Mouse (Mus musculus) spleen, embryonic (tissue): ENCODE data around the gene Irs2.

Experiments
- CTCF ChIA-PET: fragments of 350-600 bp; sonication (Branson Sonifier 250); formaldehyde crosslinking; loops from one replicate; lab custom pipeline; 2022; lab: Charles Lee

The Irs2 gene

DNA sequence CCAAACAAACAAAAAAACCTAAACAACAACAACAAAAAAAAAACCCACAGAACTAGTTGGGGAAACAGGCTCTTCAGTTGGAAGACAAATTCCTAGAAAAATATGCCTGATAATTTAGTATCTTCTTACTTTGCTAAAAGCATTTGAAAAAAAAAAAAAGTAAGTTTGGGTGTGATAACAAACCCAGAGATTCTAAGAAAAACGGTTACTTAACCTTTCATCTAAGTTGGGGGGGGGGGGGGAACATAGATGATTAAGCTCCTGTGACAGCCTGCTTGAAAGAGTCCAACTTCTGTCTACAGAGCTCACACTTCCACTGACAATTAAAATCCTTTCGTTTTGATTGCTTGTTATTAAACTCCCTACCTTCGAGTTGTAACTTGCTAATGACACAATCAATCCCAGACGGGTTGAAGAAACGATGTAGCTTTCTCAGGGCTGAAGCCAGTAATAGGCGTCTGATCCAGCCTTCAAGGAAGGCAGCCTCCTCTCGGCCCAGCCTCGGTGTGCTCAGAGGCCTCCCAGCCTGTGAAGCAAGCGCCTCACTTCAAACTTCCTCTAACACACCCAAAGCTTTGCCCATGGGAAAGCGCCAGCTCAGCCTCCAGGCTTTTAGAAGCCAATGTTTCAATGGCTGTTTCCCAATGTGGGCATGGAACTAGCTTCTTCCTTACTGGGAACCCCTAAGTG, 17.7 kb downstream of the Irs2 start:
- CTCF ChIA-PET, result interaction anchor here (0.9 kb wide), 1 partner anchor 9 kb away, joined by 3 read pairs; no protein-coding TSS in a partner anchor

DNA sequence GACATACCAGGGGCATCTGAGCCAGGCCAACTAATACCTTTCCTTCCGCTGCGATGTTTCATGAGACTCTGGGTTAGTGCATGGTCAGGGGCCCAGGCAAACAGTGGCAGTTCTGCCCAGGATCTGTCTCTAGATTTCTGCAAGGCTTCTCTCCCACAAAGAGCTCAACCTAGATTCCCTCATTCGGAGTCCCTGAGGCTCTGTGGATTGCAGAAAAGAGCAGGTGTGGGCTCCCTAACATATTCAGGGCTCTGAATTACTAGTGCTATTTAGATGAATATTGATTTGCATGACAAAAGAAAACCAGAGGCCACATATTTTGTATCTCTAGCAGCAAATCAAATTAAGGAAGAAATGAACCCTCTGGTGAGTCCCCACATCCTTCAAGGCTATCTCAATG, 18.3 kb downstream of the Irs2 start:
- CTCF ChIA-PET, result no interaction called here

DNA sequence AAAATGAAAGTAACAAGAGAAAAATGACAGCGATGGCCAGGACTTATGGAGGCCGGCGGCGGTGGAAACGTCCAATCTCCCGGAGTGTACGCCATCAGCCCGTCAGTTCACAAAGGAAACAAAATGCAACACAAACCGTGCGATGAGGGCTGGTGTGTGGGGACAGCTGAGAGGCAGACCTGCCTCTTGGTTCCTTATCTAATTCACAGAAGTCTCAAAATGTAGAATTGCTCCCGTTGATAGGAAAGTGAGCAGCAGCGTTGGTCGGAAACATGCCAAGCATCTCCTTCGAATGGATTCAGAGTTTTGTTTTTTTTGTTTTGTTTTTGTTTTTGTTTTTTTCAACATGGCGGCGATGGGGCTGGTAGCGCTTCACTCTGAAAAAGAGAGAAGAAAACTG, 21.6 kb downstream of the Irs2 start:
- CTCF ChIA-PET, result no interaction called here

DNA sequence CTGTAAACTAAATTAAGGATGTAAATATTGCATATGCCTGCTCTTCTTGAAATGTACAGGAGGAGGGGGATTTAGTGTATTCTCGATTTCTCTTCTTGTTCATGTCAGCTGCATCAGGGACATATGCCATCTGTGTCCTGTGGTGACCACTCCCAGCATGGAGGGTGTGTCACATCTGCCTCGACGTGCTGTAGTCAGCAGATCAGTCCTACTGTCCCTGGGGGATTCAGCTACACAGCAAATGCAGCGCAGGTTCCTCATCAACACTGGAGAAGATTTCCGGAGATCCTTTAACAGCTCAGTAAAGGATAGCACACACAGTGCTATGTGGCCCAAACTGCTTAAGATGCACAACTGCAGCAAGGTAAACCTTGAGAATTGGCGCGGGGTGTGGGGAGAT, 23.2 kb downstream of the Irs2 start:
- CTCF ChIA-PET, result no interaction called here

DNA sequence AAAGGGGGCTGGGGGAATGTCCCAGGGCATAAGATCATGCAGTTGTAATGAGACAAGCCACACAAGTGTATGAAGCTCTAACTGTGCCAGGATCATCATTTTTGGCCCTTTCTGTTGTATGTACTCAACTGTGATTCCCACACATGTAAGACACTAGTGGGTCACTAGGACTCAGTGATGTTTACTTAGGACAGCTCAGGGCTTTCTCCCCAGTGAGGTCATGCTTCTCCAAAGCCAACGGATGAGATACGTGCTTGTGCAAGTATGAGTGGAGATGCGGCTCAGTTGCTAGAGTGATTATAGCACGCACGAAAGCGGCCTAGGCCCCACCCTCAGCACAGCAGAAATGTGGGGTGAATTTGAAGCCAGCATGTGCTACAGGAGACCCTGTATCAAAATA, 27.4 kb downstream of the Irs2 start:
- CTCF ChIA-PET, result interaction anchor here (0.5 kb wide), 1 partner anchor 20 kb away, joined by 3 read pairs; no protein-coding TSS in a partner anchor

DNA sequence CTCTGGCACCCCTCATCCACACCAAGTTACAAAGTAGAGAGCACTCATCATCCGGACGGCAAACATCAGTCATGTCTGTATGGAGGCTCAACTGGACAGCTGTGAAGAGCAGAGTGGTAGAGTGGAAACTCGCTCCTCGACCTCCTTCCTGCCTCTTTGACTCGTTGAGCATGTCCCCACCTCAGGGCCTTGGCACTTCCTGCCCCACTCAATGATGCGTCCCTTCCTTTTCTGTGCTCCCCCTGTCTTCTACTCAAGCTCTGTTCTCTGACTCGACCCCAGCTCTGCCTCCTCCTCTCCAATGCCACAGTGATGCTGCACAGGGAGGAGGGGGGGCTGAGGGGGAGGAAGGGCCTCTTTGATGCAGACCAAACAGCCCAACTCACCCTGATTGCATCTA, 28.3 kb downstream of the Irs2 start:
- CTCF ChIA-PET, result no interaction called here

DNA sequence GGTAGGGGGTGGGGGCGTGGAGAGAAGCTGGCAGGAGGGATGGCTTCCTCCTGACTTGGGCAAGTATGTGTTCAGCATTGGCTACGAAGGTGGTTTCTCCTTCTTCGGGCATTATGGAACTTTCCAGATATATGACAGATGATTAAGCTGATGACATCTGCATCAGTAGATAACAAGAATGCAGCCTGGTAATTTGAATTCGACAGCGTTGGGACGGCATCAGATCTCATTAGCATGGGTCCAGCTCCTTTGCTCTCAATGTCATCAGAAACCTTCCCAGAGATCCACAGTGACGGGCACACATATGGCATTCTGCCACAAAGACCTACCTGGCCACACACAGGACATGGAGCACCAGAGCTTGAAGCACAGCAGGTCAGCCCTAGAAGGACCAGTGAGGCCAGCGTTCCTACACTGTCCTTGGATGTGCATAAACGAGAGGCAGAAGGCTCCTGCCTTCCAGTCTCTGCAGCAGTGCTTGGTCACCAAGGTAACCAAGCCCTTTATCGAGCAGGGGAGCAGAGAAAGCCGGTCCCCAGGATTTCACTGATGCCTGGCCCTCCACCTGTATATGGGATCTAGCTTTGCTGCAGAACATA, 29.0 kb downstream of the Irs2 start:
- CTCF ChIA-PET, result no interaction called here

DNA sequence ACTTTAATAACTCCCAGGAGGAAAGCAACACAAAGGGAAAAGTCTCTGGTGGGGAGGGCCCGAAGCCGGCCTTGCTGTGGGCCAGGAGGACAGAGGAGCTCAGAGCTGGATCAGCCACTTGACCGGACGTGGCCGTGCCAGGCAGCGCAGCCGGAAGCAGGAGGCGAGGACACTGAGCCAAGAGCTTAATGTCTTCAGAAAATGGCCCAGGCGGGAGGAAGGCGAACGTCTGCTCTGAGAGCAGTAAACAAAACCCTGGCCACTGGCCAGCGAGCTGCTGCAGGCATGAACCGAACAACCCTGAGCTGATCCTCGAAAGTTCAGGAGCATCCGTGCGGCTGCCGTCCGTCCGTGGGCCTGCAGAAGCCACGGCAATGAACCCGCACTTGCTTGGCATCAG, 29.9 kb downstream of the Irs2 start:
- CTCF ChIA-PET, result no interaction called here

DNA sequence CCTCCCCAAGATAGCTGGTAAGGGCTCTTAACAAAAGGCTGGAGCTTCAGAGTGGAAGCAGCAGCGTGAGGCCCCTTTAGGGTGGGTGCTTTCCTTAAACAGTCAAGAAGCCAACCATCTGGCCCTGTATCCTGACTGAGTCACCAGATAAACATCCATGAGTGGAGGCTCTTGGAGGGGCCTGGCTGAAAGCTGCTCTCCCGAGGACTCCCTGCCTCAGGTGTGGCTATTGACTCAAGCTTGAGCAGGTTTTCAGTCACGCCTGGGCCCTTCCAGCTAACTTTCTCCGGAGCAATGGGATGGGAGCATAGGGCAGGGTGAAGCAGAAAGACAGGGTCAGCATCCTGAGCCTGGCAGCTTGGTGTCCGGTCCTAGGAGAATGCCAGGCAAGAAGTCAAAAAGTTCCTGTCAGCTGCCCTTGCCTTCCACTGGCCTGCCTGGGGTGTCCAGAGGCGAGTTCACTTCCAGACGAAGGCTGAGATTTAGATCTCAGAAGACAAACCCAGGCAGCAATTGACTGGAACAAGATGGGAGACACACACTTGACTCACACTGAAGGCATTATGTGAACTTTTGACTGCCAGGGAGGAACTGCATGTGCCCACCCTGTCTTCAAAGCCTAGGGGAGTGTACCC, 30.4 kb downstream of the Irs2 start:
- CTCF ChIA-PET, result no interaction called here

DNA sequence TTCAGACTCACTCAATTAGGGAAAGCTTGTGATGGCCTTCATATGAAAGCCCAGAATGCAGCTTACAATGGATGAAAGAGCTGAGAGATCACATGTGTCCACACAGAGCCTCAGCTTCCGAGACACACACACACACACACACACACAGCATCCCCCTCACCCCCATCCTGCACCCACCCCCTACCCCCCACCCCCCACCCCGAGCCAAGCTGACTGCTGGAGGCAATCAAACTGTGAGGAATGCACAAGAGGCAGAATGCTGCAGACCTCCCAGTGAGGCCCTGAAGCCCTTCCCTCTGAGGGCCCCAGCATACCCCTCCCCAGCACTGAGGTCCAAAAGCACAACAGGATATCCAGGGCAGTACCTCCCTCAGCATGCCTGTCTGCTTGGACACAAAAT, 33.6 kb downstream of the Irs2 start:
- CTCF ChIA-PET, result interaction anchor here (1.2 kb wide), 1 partner anchor 9 kb away, joined by 5 read pairs; no protein-coding TSS in a partner anchor

DNA sequence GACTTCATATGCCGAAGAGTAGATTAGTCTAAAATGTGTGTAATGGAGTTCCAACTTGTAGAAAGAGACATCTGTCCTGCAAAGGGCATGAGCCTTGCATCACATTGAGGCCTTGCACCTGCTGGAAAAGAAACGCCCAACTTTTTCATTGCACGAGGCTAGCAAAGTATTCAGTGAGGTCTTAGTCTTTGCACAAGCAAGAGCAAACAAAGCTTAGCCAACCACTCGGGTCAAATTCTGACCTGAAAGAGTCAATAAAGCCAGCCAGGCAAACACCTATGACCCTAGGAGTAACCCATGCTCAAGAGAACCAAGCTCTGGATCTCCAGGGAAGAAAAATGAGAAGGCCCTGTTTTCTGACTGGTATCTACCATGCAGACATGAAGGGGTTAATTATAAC, 34.1 kb downstream of the Irs2 start:
- CTCF ChIA-PET, result no interaction called here

DNA sequence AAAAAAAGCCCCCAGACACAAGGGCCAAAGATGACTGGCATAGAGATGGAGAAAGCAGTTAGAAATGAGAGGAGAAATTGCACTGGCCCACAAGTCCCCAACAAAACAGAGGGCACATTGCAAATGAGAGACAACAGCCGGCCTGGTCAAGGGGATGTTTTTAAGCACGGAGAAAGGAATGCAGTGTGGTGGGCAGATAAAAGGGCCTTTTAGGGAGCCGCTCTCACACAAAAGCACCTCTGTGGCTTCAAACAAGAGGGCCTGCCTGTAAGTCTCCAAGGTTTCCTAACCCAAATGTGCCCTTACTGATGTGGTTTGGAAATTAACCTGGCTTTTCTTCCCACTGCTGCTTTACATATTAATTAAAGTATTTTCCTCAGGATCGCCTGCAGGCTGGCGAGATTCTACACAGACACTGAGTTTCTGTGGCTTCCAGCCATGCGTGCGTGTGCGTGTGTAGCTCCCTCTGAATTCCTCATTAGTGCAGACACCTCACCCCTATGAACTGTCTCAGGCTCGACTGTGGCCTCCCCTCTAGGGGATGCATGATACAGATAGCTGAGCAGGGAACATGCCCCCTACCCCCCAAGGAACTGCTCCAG, 35.3 kb downstream of the Irs2 start:
- CTCF ChIA-PET, result interaction anchor here (1.8 kb wide), 1 partner anchor 72 kb away, joined by 4 read pairs; no protein-coding TSS in a partner anchor

DNA sequence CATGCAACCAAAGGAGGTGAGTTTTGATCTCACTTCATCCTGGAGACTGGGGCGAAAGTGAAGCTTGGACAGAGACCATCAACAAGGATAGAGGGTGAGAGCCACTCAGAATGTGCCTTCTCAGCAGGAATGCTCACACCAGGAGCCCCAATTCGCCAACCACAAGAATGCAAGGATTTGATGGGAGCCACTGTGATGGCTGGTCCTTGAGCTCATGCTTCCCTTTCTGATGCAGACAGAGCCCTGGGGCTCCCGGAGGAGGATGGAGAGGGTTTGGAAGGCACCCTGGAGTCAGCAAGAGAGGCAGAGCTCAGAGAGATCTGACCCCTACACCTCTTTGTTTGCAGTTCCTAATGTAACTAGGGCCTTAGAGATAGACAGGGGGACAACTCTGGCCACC, 36.3 kb downstream of the Irs2 start:
- CTCF ChIA-PET, result interaction anchor here (0.5 to 1.8 kb wide), 2 partner anchors 71 to 228 kb away, joined by 3 to 4 read pairs; no protein-coding TSS in a partner anchor

DNA sequence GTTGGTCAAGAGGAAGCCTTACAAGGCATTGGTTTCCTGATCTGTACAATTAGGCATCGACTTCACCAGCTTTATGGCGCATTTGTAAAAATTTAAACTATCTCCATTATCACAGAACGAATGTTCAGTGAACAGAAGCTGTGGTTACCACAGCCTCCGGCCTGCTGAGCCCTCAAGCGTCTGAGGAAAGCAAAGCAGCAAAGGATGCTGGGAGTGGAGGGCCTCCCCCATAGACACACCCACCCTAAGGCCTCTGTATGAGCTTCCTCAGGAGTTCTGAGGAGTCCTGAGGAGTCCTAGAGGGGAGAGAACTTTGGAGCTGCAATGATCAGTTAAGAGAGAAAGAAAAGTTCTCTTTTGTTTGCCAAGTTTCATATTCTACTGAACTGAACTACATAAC, 36.7 kb downstream of the Irs2 start:
- CTCF ChIA-PET, result interaction anchor here (1.8 kb wide), 1 partner anchor 70 kb away, joined by 4 read pairs; no protein-coding TSS in a partner anchor

DNA sequence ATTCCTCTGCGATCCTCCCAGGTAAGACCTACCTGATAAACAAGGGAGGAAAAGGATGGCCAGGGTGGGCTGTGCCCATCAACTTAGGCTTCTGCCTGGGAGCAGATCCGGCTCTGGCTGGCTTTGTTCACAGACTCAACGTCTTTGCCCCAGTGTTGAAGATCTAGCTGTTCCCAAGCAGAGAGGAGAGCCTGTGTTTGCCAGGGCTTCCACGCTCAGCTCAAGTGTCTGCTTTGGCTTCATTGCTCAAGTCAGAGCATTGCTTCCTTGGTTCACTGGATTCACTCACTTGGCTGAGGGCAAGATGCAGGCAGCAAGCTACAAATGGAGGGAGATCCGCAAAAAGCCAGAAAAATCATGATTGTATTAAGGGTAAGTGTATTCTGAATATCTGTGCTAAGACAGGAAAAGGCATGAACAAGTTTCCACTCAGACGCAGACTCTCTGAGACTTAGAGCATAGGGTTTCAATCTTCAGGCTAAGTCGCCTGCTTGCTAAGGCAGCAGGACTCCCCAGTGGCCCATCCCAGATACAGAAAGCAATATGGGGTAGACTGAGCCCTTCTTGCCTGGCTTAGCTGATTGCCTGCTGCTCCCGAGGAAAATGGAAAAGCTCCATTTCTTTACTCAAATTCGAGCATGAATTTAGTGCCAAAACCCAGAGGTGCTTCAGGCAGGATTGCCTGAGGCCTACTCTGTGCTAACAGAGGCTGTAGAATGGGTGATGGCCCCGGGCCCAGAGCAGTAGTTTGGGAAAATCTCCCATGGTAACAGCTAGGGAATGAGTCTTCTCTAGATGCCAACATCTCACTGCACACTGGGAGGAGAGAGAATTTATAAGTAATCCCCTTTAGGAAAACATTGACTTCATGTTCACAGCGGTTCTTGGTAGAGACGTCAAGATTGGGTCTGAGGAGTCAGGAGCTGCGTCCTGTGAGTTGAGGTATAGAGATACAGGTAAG, 37.5 kb downstream of the Irs2 start:
- CTCF ChIA-PET, result no interaction called here

DNA sequence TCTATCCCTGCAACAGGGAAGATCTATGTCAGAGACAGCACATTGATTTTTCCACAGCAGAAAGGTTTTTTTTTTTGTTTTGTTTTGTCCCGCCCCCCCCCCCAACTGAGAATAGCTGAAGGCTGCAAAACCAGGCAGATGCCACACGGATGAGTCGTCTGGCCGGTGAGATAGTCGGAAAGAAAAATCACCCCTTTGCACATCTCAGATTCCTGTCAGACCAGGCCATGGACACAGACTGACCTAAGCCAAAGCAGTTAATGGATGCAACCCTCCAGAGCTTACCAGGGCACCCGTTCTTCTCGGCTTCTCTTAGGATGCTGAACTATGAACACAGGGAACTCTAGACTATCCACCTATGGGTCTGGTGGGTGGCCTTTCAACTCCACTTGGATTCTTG, 39.6 kb downstream of the Irs2 start:
- CTCF ChIA-PET, result interaction anchor here (0.6 to 0.7 kb wide), 2 partner anchors 90 to 457 kb away, joined by 3 to 4 read pairs; no protein-coding TSS in a partner anchor

DNA sequence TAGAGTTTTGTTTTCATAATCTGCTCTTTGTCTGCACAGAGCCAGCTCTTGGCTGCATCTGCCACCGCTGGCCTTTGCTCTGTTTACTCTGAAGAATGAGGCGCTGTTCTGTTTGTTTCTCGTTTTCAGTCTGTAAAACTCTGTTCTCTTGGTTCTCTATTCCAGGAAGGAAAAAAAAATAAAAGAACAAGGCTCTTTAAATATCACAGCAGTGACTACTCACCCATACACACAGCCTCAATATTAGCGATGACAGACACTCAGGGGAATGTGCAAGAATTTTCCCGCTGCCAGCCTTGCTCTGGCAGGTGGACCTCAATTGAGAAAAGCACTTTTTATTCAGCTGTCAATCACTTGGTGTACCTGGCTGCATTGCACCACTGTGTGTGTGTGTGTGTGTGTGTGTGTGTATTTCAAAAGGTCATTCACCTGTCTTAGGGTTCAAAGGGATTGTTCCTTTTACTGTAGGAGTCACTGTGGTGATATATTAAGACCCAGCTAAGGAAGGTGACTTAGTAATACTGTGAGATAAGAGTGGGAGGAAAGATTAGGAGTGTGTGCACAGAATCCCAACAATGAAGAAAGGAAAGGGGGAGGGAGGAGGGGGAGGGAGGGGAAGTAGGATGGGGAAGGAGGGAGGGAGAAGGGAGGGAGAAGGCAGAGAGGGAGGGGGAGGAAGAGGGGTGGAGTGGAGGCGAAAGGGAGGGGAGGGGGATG, 42.7 kb downstream of the Irs2 start:
- CTCF ChIA-PET, result interaction anchor here (1.2 kb wide), 1 partner anchor 10 kb away, joined by 5 read pairs; no protein-coding TSS in a partner anchor

DNA sequence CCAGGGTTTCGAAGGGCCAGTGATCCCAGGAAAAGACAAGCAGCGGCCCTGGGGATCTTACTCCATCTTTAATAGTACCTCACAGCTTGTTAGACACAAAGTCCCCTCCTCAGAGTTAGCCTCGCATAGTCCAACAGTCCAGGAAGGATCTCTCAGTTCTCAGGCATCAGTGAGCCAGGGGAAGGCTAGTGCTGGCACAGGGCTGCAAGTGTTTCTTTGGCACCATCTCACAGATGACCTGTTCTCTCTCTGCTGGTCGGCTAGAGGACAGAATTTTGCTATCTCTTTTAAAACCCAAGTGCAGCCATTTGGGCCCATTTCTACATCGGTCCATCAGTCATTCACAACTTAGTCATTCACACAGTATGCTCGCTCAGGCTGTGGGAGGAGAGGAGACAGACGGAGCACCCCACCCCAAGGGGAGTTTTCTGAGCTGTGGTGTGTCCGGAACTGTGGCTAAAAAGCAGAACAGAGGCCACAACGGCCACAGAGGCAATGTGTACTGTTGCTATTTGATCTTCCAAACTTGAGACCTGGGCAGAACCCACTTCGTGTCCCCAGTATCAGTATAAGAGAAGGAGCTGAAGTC, 43.7 kb downstream of the Irs2 start:
- CTCF ChIA-PET, result interaction anchor here (1.2 kb wide), 1 partner anchor 11 kb away, joined by 5 read pairs; no protein-coding TSS in a partner anchor

DNA sequence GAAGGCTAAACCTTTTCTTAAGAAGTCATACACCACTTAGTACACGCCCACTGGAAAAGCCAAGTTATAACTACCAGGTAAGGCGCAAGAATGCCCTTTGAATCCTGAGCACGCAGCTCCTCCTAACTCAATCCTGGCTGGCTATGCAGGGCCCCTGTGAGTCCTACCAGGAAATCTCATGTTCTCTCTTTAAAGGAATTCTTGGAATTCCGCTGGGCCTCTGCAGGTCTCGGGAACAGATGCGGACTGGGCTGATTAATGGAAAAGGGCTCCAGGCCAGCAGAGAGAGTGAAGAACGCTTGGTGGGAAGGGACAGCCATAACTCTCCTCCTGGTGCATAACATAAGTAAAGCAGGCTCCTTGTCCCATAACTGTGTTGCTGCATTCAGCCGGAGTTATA, 46.3 kb downstream of the Irs2 start:
- CTCF ChIA-PET, result no interaction called here
